Mouse (Mus musculus) neural tube, embryonic 12.5 days (tissue): ENCODE measurements around the gene Zfp791. TPM values are rescaled to one million over a fixed set of nuclear protein-coding genes. Genes with fewer than 3 reads are reported as not detected.

ENCODE experiments used
- ATAC-seq: fragments of 200-750 bp; cut with Nextera tagmentation; 2 replicates; pipeline ENCODE4 v1.8.0; 2017; ENCODE audit warnings: low read depth, mild to moderate bottlenecking, moderate TSS enrichment, moderate library complexity; ENCODE audit not compliant: low FRiP score
- H3K27ac ChIP-seq: fragments of 300-500 bp; sonication (generic); 2 replicates; pipeline ENCODE4 v1.5.1; 2016
- H3K27me3 ChIP-seq: fragments of 300-500 bp; sonication (generic); replicated peaks from 2 replicates; pipeline ENCODE4 v1.6.1; 2016; ENCODE audit warnings: mild to moderate bottlenecking
- H3K36me3 ChIP-seq: fragments of 300-500 bp; sonication (generic); 2 replicates; pipeline ENCODE4 v1.6.1; 2016; ENCODE audit warnings: mild to moderate bottlenecking
- H3K4me1 ChIP-seq: fragments of 300-500 bp; sonication (generic); 2 replicates; pipeline ENCODE4 v1.6.1; 2016
- H3K4me2 ChIP-seq: fragments of 300-500 bp; sonication (generic); replicated peaks from 2 replicates; pipeline ENCODE4 v1.6.1; 2016; ENCODE audit warnings: mild to moderate bottlenecking
- H3K4me3 ChIP-seq: fragments of 300-500 bp; sonication (generic); 2 replicates; pipeline ENCODE4 v1.5.1; 2016
- H3K9ac ChIP-seq: fragments of 300-500 bp; sonication (generic); 2 replicates; pipeline ENCODE4 v1.6.1; 2016; ENCODE audit warnings: mild to moderate bottlenecking
- H3K9me3 ChIP-seq: fragments of 300-500 bp; sonication (generic); 2 replicates; pipeline ENCODE4 v1.6.1; 2016; ENCODE audit warnings: mild to moderate bottlenecking
- WGBS: fragments of 180-500 bp; shearing (Covaris S2); methylation state at CpG from one replicate; pipeline ENCODE4 v1.1.7; 2016; 5-methylcytosine and 5-hydroxymethylcytosine counted together
- polyA plus RNA-seq: library from polyadenylated mRNA; unstranded; fragments of >200 nt; fragmentation: Nextera tagmentation; extraction: Ambion mirVana; gene quantifications from 2 replicates; pipeline ENCODE4 v1.2.1, GENCODE M21; 2016

The Zfp791 gene
- polyA plus RNA-seq, 1 experiment from 2014 or later: 1.4 TPM

DNA sequence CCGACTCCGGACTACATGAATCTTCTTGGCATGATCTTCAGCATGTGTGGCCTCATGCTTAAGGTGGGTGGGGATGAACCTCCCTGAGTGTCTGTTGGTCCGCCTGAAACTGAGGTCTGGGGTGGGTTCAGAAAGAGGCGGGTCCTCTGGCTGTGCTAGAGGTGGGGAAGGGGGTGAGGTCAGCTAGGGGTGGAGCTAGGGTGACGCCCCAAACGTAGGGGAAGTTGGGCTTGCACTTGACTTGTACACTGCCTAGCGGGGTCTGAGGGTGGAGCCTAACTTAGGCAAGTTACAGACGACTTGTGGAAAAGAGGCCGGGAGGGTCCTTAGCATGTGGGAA is 41.7 kb downstream of the Zfp791 start, which contains the start of gene Wdr83:
Gene Wdr83 (minus strand): TSS at position 91 of the 340 bp plus-strand sequence.
- Histone ChIP-seq H3K9ac (peak within 1 kb of the TSS; percentile 88), H3K27me3 (no peaks in the 10 kb centered on the region), H3K4me2 (peak within 1 kb of the TSS; percentile 91), H3K27ac (peak within 1 kb of the TSS; percentile 15; the same call in 1 of the 2 replicates), H3K36me3 (peaks cover 20% of the 10 kb centered on the region), H3K4me1 (peaks cover 32% of the 10 kb centered on the region), H3K9me3 (no peaks in the 10 kb centered on the region), H3K4me3 (peak within 1 kb of the TSS; percentile 76)
- WGBS: 2% methylated on average over 9 of the region's 9 CpGs
- ATAC-seq: peak; percentile 34

- Histone ChIP-seq H3K4me2 (peak within 1 kb of the TSS; percentile 91), H3K27ac (peak within 1 kb of the TSS; percentile 15; the same call in 1 of the 2 replicates), H3K4me3 (peak within 1 kb of the TSS; percentile 76), H3K4me1 (peaks cover 32% of the 10 kb centered on the region), H3K9me3 (no peaks in the 10 kb centered on the region), H3K9ac (peak within 1 kb of the TSS; percentile 88), H3K36me3 (peaks cover 22% of the 10 kb centered on the region), H3K27me3 (no peaks in the 10 kb centered on the region)
- WGBS: under 1% methylated on average over 30 of the region's 30 CpGs
- ATAC-seq: peak; percentile 15; the same call in 1 of the 2 replicates
These were observed 42.2 kb downstream of the Zfp791 start, which contains the start of gene Wdr83os for GRCm38 (mm10) chr8:85080532-85081215. Gene Wdr83os, plus strand, starts transcription at chr8:85080740.

GRCm38 (mm10) chr8:85080214-85080531 is 42.7 kb downstream of the Zfp791 start:
- Histone ChIP-seq H3K36me3 (peaks cover 22% of the 10 kb centered on the region), H3K4me1 (peaks cover 32% of the 10 kb centered on the region), H3K9me3 (no peaks in the 10 kb centered on the region), H3K4me3 (peak overlapping the region; percentile 76), H3K9ac (peak overlapping the region; percentile 88), H3K27ac (peak overlapping the region; percentile 15; the same call in 1 of the 2 replicates), H3K4me2 (peak overlapping the region; percentile 91), H3K27me3 (no peaks in the 10 kb centered on the region)
- 1% methylated on average over 25 of the region's 25 CpGs for WGBS
- ATAC-seq: no peak

GRCm38 (mm10) chr8:85076993-85077392 is 45.9 kb downstream of the Zfp791 start:
- no peak overlapping the region for H3K4me3 ChIP-seq
- peak; percentile 31; the same call in 1 of the 2 replicates for ATAC-seq
- WGBS: 0% methylated on average over 2 of the region's 2 CpGs
- H3K9ac ChIP-seq: no peak overlapping the region
- no peaks in the 10 kb centered on the region for H3K27me3 ChIP-seq
- H3K36me3 ChIP-seq: peaks cover 37% of the 10 kb centered on the region
- no peaks in the 10 kb centered on the region for H3K9me3 ChIP-seq
- no peak overlapping the region for H3K4me2 ChIP-seq
- H3K27ac ChIP-seq: no peak overlapping the region
- peaks cover 31% of the 10 kb centered on the region for H3K4me1 ChIP-seq

DNA sequence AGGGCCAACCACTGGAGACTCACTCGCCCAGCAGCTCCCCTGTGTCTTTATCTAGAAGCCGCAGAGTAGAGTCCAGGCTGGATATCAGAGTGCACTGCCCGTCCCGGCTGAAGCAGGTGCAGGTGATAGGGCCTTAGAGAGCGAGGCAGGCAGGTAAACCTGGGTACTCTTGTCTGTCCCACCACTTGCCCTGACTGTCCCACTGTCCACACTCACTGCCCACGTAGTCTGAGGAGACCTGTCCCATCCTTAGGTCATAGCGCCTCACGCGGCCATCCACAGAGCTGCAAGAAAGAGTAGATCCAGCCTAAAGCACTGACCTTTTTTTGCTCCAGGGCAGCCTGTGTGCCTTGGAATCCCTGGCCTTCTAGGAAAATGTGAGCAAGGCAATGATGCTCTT is 46.9 kb downstream of the Zfp791 start:
- no peak overlapping the region for H3K27ac ChIP-seq
- WGBS: 72% methylated on average over 9 of the region's 9 CpGs
- no peak for ATAC-seq
- no peak overlapping the region for H3K4me3 ChIP-seq
- H3K4me2 ChIP-seq: no peak overlapping the region
- H3K9ac ChIP-seq: no peak overlapping the region
- H3K9me3 ChIP-seq: no peaks in the 10 kb centered on the region
- H3K36me3 ChIP-seq: peaks cover 37% of the 10 kb centered on the region
- no peaks in the 10 kb centered on the region for H3K27me3 ChIP-seq
- peaks cover 24% of the 10 kb centered on the region for H3K4me1 ChIP-seq

GRCm38 (mm10) chr8:85074617-85075016 is 48.3 kb downstream of the Zfp791 start:
- Histone ChIP-seq H3K4me3 (no peak overlapping the region), H3K36me3 (peaks cover 37% of the 10 kb centered on the region), H3K27me3 (no peaks in the 10 kb centered on the region), H3K9me3 (no peaks in the 10 kb centered on the region), H3K4me2 (no peak overlapping the region), H3K27ac (no peak overlapping the region), H3K9ac (no peak overlapping the region), H3K4me1 (peaks cover 21% of the 10 kb centered on the region)
- no peak for ATAC-seq
- 93% methylated on average over 10 of the region's 10 CpGs for WGBS

- peaks cover 18% of the 10 kb centered on the region for H3K4me1 ChIP-seq
- no peak overlapping the region for H3K27ac ChIP-seq
- H3K4me2 ChIP-seq: no peak overlapping the region
- H3K9me3 ChIP-seq: no peaks in the 10 kb centered on the region
- H3K4me3 ChIP-seq: no peak overlapping the region
- WGBS: 92% methylated on average over 10 of the region's 10 CpGs
- no peaks in the 10 kb centered on the region for H3K27me3 ChIP-seq
- no peak for ATAC-seq
- peaks cover 37% of the 10 kb centered on the region for H3K36me3 ChIP-seq
- H3K9ac ChIP-seq: no peak overlapping the region
These were observed 48.7 kb downstream of the Zfp791 start for GRCm38 (mm10) chr8:85074167-85074566.

GRCm38 (mm10) chr8:85073041-85073612 is 49.8 kb downstream of the Zfp791 start:
- H3K27me3 ChIP-seq: no peaks in the 10 kb centered on the region
- H3K4me1 ChIP-seq: peaks cover 18% of the 10 kb centered on the region
- WGBS: 94% methylated on average over 15 of the region's 15 CpGs
- H3K4me3 ChIP-seq: no peak overlapping the region
- peak overlapping the region; percentile 70; the same call in 1 of the 2 replicates for H3K4me2 ChIP-seq
- ATAC-seq: no peak
- H3K36me3 ChIP-seq: peaks cover 36% of the 10 kb centered on the region
- H3K27ac ChIP-seq: no peak overlapping the region
- H3K9me3 ChIP-seq: no peaks in the 10 kb centered on the region
- no peak overlapping the region for H3K9ac ChIP-seq

DNA sequence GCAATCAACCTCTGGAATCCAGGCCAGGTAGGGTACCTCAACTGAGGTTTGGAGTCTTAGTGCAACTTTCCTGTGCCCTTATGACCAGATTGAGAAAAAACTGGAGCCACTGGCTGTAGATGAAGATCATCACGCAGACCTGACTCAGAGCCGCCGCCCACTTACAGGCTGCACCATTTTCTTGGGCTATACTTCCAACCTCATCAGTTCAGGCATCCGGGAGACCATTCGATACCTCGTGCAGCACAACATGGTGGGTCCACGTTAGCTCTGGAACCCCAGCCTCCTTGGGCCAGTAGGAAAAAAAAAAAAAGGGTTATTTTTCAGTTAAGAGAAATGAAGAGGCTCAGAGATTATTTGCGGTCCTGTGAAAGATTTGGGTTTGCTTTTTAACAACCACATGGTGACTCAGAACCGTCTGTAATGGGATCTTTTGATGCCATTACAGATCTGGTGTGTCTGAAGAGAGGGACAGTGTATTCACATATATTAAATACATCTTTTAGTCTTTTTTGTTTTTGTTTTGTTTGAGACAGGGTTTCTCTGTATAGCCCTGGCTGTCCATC is 50.4 kb downstream of the Zfp791 start:
- Histone ChIP-seq H3K27ac (no peak overlapping the region), H3K9me3 (no peaks in the 10 kb centered on the region), H3K27me3 (no peaks in the 10 kb centered on the region), H3K4me1 (peaks cover 18% of the 10 kb centered on the region), H3K4me3 (peak overlapping the region; percentile 90), H3K36me3 (peaks cover 37% of the 10 kb centered on the region), H3K4me2 (peak overlapping the region; percentile 70), H3K9ac (peak overlapping the region; percentile 79)
- 38% methylated on average over 9 of the region's 9 CpGs for WGBS
- ATAC-seq: no peak

GRCm38 (mm10) chr8:85071514-85072281 is 51.2 kb downstream of the Zfp791 start, which contains the start of gene Dhps:
Gene Dhps, plus strand, starts transcription at chr8:85071757.
- no peaks in the 10 kb centered on the region for H3K27me3 ChIP-seq
- H3K36me3 ChIP-seq: peaks cover 43% of the 10 kb centered on the region
- peak within 1 kb of the TSS; percentile 70 for H3K4me2 ChIP-seq
- H3K4me3 ChIP-seq: peak within 1 kb of the TSS; percentile 90
- H3K4me1 ChIP-seq: peaks cover 15% of the 10 kb centered on the region; the same call in 1 of the 2 replicates
- under 1% methylated on average over 68 of the region's 68 CpGs for WGBS
- H3K9me3 ChIP-seq: no peaks in the 10 kb centered on the region
- ATAC-seq: peak; percentile 91
- peak within 1 kb of the TSS; percentile 79 for H3K9ac ChIP-seq
- H3K27ac ChIP-seq: peak within 1 kb of the TSS; percentile 90

GRCm38 (mm10) chr8:85071041-85071440 is 51.9 kb downstream of the Zfp791 start:
- Histone ChIP-seq H3K27me3 (no peaks in the 10 kb centered on the region), H3K36me3 (peaks cover 43% of the 10 kb centered on the region), H3K9me3 (no peaks in the 10 kb centered on the region), H3K27ac (peak overlapping the region; percentile 90), H3K4me1 (peaks cover 15% of the 10 kb centered on the region; the same call in 1 of the 2 replicates), H3K4me2 (peak overlapping the region; percentile 70), H3K9ac (no peak overlapping the region), H3K4me3 (0 out of 2 replicates have a peak overlapping the region, but pooled peaks have one; percentile 90)
- no peak for ATAC-seq
- WGBS: 82% methylated on average over 5 of the region's 5 CpGs

- no peak within 1 kb of the TSS for H3K4me2 ChIP-seq
- no peaks in the 10 kb centered on the region for H3K27me3 ChIP-seq
- H3K4me1 ChIP-seq: peaks cover 12% of the 10 kb centered on the region; the same call in 1 of the 2 replicates
- no peak for ATAC-seq
- H3K27ac ChIP-seq: no peak within 1 kb of the TSS
- no peak within 1 kb of the TSS for H3K9ac ChIP-seq
- H3K9me3 ChIP-seq: no peaks in the 10 kb centered on the region
- H3K4me3 ChIP-seq: no peak within 1 kb of the TSS
- H3K36me3 ChIP-seq: peaks cover 25% of the 10 kb centered on the region
These were observed 54.9 kb downstream of the Zfp791 start, which contains the start of gene Gm5741 for GRCm38 (mm10) chr8:85067982-85068381. Gene Gm5741, minus strand, starts transcription at chr8:85067982.
